Mouse (Mus musculus): Measurements from ENCODE around the gene Gpr15.

Gpr15 gene

DNA sequence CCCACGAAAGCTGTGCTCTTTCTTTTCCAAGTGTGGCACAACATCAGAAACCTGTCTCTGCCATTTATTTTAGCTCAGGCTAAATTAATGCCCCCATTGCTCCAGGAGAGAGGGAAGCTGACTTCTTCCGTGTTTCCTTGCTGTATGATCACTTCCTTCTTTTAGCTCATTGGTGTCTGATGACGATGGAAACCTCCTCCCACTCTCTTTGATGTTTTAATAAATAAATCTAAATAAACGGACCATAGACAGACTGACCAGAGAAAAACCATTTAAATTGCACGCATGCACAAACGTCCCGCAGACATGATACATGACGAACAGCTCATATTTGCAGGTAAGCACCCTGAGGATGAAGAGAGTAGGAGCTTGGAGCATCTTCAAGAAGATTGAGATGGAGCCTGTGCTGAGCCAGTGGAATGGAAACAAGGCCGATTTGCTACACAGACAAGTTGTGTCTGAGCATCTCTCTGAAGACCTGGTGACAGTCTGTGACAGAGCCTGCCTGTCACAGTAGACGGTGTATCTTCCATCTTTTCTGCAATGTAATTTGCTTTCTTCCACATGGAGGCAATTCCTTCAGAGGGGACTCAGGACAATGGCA, 16.4 kb downstream of the Gpr15 start:
- no peak for DNase-seq (ENCODE audit: low spot score)

GRCm38 (mm10) chr16:58701779-58702178, 17.1 kb downstream of the Gpr15 start:
- no peak for DNase-seq (ENCODE audit: low spot score)

GRCm38 (mm10) chr16:58700816-58701424, 17.9 kb downstream of the Gpr15 start:
- DNase-seq (ENCODE audit: low spot score) = no peak

DNA sequence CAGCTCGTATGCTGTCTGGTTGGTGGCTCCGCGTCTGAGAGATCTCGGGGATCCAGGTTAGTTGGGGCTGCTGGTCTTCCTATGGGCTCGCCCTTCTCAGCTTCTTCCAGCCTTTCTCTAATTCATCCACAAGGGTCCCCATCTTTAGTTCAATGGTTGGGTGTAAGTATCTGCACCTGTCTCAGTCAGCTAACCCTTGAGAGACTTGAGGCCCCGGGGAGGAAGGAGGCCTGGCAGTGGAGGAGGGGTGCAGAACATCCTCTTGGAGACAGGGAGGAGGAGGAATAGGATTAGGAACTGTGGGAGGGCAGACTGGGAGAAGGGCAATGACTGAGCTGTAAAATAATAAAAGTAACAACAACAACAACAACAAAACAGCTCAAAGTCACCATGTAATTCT, 18.7 kb downstream of the Gpr15 start:
- DNase-seq (ENCODE audit: low spot score) = no peak

GRCm38 (mm10) chr16:58697261-58697660, 21.6 kb downstream of the Gpr15 start:
- no peak for DNase-seq (ENCODE audit: low spot score)

DNA sequence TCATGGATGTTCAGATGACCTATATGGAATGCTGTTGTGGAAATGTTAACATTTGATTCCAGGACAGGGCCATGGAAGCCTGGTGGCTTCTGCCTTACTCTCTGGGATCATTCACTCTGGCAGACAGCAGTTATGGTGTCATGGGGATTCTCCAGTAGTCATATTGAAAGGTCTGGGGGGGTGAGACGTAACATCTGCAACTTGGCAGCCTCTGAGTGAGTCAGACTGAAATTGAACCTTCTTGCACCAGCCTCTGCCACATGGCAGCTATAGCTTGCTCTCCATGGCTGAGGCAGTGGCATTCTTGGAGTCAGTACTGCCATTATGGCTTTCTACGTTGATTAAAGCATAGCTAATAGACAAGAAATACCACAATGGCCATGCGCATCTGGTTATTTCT, 22.1 kb downstream of the Gpr15 start:
- DNase-seq (ENCODE audit: low spot score) = no peak

- no peak for DNase-seq (ENCODE audit: low spot score)
These were observed 24.8 kb downstream of the Gpr15 start for GRCm38 (mm10) chr16:58694091-58694490.

GRCm38 (mm10) chr16:58690322-58690732, 28.5 kb downstream of the Gpr15 start:
- DNase-seq (ENCODE audit: low spot score) = no peak

- no peak for DNase-seq (ENCODE audit: low spot score)
These were observed 29.2 kb downstream of the Gpr15 start for GRCm38 (mm10) chr16:58689555-58690169.

DNA sequence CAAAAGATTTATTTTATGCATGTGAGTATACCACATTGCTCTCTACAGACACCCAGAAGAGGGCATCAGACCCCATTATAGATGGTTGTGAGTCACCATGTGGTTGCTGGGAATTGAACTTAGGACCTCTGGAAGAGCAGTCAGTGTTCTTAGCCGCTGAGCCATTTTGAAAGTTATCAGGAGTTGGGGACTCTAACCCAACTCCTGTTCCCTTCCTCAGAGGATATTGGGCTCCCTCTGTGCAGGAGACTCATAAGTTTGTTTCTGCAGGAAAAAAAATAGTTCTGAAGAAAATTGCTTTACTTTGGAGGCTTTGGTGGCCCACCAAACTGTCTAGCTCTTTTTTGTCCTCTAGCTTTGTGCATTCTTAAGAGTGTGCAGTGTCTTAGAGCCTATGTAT, 30.3 kb downstream of the Gpr15 start:
- DNase-seq (ENCODE audit: low spot score) = no peak

- no peak for DNase-seq (ENCODE audit: low spot score)
These were observed 33.0 kb downstream of the Gpr15 start for GRCm38 (mm10) chr16:58685548-58686537.

- no peak for DNase-seq (ENCODE audit: low spot score)
These were observed 34.3 kb downstream of the Gpr15 start for GRCm38 (mm10) chr16:58684537-58684936.

- DNase-seq (ENCODE audit: low spot score) = no peak
These were observed 35.0 kb downstream of the Gpr15 start for GRCm38 (mm10) chr16:58683911-58684310.

GRCm38 (mm10) chr16:58682870-58683269, 36.0 kb downstream of the Gpr15 start:
- no peak for DNase-seq (ENCODE audit: low spot score)

GRCm38 (mm10) chr16:58682046-58682445, 36.8 kb downstream of the Gpr15 start:
- DNase-seq (ENCODE audit: low spot score) = no peak

DNA sequence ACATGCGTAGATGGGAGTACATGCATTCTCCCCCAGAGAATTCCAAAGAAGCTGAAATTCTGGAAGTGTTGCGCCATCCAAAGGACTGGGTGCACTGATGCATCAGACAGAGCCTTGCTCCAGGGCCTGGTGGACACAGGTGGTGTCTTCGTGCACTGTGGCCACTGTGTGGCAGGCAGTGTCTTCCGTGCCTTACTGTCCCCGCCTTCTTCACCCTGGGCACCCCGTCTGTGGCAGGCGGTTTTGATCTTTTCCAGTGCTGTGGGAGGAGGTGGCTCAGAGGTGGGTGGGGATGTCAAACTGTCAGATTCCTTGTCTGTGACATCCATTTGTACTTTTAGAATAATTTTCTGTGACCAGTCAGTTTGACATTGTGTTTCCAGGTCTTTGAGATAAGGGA, 40.2 kb downstream of the Gpr15 start:
- DNase-seq (ENCODE audit: low spot score) = no peak

GRCm38 (mm10) chr16:58677491-58677890, 41.4 kb downstream of the Gpr15 start:
- no peak for DNase-seq (ENCODE audit: low spot score)

DNA sequence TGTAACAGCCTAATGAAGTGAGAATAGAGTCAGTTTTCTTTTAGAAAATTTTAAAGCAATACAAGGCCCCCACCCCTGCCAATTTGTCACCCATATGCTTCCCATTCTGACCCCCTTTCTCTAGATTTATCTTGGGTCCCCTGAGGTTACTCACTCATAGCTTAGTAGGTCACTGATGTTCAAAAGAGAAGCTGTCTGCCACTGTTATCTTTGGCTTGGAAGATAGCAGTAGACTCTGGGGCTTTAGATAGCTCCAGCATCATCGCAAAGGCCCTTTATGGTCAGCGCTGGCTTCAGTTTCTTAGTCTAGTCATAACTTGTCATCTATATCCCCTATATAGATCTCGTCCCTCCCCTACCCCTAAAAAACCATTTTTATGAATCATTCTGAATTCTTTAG, 42.2 kb downstream of the Gpr15 start:
- no peak for DNase-seq (ENCODE audit: low spot score)

DNA sequence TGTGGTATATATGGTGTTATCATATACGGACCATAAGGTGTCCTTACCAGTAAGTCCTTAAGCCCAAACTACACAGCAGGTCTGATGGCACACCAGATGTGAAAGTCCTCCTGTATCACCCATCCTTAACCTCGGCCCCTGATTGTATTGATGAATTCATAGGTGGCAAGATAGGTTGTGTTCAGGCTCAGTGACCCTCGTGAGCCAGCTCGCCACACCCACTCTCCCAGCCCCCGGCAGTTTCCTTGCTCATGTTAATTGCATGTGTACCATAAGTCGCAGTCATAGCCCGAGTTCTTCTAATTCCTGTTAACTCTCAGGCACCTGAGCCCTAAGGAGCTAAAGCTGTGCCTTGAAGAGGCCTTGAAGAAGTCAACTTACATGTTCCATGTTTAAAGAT, 42.7 kb downstream of the Gpr15 start:
- DNase-seq (ENCODE audit: low spot score) = no peak

GRCm38 (mm10) chr16:58675256-58675655, 43.6 kb downstream of the Gpr15 start:
- no peak for DNase-seq (ENCODE audit: low spot score)

DNA sequence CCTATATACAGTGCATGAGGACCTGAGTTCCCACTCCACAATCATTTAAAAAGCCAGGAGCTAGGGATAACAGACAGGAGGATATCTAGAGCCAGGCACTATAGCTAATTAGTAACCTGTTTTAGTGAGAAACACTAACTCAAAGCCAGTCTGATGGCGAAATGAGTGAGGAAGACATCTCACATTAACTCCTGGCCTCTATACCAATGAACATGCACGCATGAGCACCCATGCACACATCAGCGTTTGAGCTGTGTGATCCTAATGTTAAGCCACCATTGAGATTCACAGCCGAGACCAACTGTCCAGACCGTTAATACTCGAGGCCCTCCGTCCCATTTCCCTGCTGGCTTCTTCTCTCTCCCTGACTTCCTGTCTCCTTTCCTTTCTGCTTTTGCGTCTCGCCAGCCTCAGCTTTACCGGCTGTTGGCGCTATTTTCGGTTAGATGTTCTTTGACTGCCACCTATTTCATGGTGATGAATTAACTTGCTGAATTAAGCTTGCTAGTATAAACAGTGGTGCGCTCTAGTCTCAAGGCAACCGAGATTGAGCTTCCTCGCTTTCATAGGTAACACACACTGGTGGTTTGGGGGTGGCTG, 45.0 kb downstream of the Gpr15 start:
- no peak for DNase-seq (ENCODE audit: low spot score)

DNA sequence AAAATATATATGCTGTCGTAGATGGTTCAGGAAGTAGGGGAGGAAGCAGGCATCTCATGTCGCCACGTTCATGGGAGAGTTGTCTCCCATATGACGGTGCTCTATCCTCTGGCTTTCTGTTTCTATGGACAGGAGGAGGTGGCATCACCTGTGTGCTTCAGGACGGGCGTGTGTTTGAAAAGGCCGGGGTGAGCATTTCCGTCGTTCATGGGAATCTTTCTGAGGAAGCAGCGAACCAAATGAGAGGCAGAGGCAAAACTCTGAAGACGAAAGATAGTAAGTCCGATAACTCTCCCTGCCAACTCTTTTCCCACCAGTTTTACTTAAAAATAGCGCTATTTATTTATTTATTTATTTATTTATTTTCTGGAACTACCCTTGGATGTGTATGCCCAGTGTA, 46.5 kb downstream of the Gpr15 start:
- no peak for DNase-seq (ENCODE audit: low spot score)
